Mouse (Mus musculus): ENCODE data around the gene Spint1. TPM values are rescaled to one million over a fixed set of nuclear protein-coding genes. Genes with fewer than 3 reads are reported as not detected.

The Spint1 gene
- polyA plus RNA-seq (2015; fragmentation: Nextera tagmentation; extraction: Ambion mirVana) = 21.7 and 23.6 TPM in 2 replicates

DNA sequence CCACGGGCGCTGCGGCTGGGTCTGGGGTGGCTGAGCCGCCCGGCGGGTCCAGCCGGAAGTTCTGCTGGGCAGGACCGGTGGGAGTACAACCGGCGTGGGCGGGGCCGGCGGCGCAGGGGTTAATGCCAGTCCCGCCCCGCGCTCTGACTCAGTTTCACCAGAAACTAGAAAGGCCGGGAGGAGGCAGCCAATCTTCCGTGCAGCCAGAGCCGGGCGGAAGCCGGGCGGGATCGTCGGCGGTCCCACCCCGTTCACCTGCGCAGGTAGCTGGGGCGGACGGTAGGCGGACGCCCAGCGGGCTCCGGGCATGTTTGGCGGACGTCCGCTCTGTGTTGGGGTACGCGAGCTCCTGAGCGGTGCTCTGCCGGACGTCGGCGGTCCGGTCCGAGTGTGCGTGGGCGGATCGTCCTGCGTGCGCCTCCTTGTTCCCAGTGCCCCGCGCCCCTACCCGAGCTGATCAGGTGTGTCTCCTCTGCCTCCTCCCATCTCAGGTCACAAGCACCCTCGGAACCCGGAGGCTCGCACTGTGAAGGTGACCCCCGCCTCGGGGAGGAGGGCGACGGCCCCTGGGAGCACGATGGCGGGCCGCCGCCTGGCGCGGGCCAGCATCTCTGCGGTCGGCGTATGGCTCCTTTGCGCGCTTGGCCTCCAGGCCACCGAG lies at the start of gene Spint1:
Gene Spint1, plus strand, starts transcription at position 153 of the 661 bp plus-strand sequence.
- DNase-seq (ENCODE audit: low spot score) = no peak

DNA sequence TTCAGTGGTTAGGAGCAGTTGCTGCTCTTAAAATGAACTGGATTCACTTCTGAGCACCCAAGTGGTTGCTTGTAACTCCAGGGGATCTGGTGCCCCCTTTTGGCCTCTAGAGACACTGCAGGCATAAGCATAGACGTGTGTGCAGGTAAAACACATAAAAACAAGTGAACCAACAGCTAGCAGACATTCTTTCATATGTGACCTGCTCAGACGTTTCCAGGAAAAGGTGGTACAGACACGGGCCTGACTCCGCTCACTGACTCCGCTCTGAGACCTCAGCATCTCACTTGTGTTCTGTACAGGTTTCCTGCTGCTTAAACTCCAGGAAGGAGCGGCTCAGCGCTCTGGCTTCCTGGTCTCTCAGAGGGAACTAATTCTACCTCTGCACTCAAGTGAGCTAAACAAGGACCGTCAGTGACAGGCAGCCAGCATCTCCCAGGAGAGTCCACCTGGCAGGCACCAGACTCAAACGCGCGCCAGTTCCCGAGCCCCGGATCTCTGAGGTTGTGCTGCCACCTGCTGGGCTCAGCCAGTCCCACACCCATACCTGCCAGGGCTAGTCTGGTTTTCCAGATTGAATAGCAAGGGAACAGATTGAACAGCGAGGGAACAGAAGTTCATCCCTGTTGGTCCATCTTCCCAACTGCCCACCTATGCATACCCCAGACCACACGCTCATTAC lies 48.0 kb upstream of the Spint1 start:
- peak; percentile 79 for DNase-seq (ENCODE audit: low spot score)

- DNase-seq (ENCODE audit: low spot score) = no peak
Observed at GRCm38 (mm10) chr2:119190969-119191368, 46.2 kb upstream of the Spint1 start.

GRCm38 (mm10) chr2:119194140-119194539 lies 43.0 kb upstream of the Spint1 start:
- no peak for DNase-seq (ENCODE audit: low spot score)

DNA sequence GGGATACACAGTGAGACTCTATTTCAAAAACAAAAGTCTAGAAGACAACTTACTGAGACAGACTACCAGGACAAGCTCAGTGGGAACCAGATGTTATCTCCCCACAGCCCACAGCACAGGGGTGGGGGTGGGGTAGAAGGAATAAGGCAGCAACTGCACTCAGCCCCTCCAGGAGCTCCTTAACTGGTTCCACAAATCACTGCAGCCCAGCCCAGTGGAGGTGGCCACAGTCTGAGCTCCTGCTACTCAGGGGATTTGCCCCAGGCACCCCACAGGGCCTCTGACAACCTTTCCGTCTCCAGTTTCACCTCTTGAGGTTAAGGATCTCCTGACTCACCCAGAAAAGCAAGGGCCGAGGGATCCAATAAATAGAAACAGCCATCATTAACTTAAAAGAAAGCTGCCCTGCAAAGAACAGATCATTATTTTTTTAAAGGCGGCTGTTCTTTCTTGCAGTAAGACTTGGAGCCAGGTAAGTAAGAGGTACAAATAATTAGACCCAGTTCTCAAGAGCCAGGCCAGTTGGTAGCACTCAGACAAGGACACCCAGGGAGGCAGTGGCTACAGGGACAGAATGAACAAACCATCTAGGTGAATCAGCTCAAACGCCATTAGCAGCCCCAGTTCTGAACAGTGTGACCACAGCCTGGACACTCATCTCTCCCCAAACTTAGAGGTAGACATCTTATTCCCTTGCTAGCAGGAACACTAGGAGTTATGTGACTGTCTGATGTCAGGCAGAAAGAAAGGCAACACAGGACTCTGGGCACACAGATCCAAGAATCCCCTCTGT lies 40.6 kb upstream of the Spint1 start:
- DNase-seq (ENCODE audit: low spot score) = peak; percentile 19

DNA sequence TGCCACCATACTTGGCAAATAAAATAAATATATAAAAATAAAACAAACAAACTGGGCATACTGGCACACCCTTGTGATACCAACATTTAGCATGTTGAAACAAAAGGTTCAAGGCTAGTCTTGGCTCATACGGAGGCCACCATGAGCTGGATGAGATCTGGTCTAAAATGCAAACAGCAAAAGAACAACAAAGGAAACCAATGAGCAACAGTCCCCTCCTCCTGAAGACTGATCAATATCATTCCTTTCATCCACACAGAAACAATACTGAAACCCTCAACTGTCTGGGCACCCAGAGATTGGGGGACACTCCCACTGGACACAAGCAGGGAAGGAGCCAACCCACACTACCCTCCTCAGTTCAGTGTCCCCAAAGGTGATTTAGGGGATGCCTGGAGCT lies 39.7 kb upstream of the Spint1 start:
- DNase-seq (ENCODE audit: low spot score) = no peak

DNA sequence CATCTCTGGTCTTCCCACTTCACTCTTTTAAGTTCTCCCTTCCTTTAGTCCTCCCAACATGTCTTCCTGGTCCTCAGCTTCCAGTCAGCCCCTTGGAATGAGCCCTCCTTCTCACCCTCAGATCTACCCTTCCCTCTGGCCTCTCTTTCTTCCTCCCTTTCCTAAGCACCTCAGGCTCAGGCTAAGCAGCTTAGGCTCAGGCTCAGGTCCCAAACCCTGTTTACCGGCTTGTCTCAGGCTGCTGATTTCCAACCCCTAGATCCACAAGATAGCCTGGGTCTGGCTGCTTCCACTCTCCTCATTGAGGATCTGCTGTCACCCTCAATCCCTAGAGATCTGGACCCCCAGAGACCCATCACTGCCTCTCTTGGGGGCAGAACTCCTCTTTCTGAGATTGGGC lies 39.1 kb upstream of the Spint1 start:
- DNase-seq (ENCODE audit: low spot score) = no peak

DNA sequence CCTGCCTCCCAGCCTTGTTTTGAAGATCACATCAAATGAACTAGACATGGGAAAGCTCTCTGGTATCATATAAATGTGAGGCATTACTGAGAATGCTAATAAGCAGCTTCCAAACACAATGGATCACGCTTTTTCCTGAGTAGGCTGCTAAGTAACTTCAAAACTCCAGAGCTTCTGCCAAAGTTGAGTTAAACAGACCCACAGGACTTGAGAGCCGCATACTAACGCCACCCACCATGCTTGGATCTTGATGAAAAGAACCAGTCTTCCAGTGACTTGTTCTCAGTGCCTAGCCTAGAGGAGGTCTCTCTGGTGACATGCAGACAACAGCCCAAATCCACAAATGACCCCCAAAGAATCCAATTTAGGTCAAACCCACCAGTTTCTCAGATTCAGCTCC lies 38.2 kb upstream of the Spint1 start:
- DNase-seq (ENCODE audit: low spot score) = no peak

DNA sequence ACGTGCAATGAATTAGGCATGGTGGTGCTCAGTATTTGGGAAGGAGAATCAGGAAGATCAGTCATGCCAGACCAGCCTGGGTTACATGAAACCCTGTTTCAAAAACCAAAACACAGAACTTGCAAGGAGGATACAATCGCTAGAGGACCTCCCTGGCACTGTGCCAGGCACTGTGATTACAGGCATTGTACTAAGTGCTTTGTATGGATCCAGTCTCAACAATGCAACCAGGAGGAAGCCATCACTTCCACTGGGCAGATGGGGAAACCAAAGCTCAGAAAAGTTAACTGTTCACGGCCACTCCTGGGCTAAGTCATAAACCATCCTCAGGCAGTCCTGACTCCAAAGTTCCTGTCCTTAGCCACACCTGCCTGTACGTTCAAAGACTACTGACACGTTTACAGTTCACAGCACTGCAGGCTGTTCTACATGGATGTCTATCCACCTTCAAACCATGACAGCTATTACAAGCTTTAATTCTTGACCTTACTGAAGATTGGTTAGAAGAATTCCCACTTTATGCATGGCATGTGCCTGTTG lies 34.2 kb upstream of the Spint1 start:
- no peak for DNase-seq (ENCODE audit: low spot score)

DNA sequence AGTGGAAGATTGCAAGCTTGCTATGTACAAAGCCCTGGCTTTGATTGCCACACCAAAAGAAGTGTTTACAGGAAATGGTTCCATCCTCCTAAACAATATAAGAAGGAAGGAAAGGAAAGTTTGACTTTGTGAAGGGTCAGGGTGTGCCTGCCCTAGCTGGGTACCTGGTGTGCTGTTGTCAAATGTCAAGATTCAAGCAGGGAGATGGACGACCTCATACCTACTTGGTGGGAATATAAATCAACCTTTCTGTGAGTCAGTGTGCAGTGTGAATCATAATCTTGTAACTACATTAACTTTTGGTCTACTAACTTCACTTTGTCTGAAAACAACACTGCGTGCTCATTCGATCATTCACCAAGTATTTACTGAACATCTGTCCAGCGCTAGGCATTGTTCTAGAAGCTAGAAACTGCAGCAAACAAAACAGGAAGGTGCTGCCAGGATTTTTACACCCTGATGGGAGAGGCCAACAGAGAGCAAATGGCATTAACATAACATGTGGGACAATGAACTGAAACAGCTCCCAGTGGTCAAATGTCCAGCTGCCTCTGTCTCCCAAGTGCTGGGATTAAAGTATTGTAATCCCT lies 33.2 kb upstream of the Spint1 start:
- DNase-seq (ENCODE audit: low spot score) = no peak

- DNase-seq (ENCODE audit: low spot score) = no peak
Observed at GRCm38 (mm10) chr2:119207961-119208343, 29.2 kb upstream of the Spint1 start.

- peak; percentile 95 for DNase-seq (ENCODE audit: low spot score)
Observed at GRCm38 (mm10) chr2:119208344-119209175, 28.6 kb upstream of the Spint1 start, which contains the start of the genes Zfyve19 and Dnajc17. Gene Zfyve19, plus strand, starts transcription at chr2:119208617. Gene Dnajc17, minus strand, starts transcription at chr2:119208795.

GRCm38 (mm10) chr2:119209176-119209507 lies 28.0 kb upstream of the Spint1 start:
- DNase-seq (ENCODE audit: low spot score) = peak; percentile 50

DNA sequence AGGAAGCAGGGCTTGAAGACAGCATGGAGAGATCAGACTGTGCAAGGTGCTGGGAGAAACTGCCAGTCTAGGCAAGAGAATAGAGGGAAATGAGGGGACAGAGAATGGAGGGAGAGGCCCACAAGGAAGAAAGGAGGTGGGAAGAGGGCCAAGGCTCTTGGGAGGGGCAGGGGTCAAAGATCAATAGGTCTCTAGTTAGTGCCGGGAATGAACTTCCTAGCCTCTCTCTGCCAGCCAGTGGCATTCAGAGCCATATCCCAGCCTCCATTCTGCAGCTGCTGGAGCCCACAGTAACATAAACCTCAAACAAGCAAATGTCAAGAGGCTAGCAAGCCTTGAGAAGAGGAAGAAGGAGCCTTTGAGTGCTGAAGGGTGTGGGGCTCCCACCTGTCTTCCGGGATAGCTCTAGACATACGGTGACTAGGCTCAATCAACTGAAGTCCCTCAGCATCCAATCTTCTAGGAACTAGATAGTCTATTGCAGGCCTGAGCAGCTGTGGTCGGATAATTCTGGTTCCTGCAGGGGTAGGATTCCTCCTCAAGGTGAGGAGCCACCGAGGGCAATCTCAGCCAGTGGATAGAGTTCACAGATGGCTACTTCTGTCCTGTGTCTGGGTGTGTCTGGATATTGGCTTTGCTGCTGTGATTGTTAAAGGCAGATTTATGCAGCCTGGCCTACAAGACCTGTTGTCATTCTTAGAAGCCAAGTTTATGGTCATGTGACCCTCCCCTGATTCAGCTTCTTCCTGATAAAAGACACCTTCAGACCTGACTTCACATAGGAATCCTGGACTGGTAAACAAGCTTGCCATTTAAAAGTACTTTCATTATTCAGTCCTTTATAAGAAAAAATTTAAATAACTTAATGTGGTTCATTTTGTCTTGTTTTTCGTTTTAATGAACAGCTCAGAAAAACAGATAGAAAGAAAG lies 7.1 kb upstream of the Spint1 start, which contains the start of gene Ppp1r14d:
Gene Ppp1r14d, minus strand, starts transcription at position 132 of the 930 bp plus-strand sequence.
- no peak for DNase-seq (ENCODE audit: low spot score)

DNA sequence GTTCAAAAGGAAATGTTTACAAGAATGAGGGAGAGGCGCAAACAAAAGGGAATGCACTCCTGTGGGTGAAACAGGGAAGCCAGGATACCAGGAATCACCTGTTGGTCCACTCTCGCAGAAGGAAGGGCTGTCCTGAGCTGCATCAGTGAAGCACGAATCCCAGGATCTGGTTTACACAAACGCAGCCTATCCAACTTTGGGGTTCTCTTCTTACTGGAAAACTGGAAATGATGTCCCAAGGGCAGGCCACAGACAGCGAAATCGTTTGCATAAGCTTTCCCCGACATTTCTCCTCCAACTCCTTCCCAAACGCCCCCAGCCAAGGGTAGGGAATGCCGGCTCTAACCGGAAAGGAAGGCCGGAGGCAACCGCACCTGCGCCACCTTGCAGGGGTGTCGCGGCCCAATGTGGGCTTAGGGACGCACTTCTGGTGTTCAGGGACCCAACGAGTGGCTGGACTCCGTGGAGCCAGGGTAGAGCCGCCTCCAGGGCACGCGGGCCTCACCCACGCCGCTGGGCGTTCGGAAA lies 416 bp upstream of the Spint1 start:
- no peak for DNase-seq (ENCODE audit: low spot score)

DNA sequence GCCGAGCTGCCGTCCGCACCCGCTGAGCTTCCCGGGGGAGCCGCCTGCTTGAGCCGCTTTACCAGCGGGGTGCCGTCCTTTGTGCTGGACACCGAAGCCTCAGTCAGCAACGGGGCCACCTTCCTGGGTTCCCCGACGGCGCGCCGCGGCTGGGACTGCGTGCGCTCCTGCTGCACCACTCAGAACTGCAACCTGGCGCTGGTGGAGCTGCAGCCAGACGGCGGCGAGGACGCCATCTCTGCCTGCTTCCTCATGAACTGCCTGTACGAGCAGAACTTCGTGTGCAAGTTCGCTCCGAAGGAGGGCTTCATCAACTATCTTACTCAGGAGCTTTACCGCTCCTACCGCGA lies 684 bp downstream of the Spint1 start:
- DNase-seq (ENCODE audit: low spot score) = no peak

DNA sequence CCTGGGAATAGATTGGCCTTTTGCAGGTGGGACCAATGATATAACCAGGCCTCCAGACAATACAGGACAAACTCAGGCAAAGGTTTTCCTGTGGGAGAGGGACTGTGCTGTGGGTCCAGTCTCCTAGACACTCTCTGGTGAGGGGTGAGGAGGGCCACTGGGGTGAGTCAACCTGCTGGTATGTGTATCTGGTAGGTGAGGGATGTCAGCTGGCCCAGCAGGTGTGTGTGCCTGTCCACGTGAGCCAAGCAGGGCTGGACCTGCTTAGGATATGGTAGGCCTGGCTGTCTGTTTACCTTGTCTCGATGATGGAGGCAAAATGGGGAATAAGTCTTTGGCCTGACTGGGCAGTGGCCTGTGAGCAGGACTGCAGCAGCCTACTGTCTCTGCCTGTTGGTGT lies 1.5 kb downstream of the Spint1 start:
- no peak for DNase-seq (ENCODE audit: low spot score)

DNA sequence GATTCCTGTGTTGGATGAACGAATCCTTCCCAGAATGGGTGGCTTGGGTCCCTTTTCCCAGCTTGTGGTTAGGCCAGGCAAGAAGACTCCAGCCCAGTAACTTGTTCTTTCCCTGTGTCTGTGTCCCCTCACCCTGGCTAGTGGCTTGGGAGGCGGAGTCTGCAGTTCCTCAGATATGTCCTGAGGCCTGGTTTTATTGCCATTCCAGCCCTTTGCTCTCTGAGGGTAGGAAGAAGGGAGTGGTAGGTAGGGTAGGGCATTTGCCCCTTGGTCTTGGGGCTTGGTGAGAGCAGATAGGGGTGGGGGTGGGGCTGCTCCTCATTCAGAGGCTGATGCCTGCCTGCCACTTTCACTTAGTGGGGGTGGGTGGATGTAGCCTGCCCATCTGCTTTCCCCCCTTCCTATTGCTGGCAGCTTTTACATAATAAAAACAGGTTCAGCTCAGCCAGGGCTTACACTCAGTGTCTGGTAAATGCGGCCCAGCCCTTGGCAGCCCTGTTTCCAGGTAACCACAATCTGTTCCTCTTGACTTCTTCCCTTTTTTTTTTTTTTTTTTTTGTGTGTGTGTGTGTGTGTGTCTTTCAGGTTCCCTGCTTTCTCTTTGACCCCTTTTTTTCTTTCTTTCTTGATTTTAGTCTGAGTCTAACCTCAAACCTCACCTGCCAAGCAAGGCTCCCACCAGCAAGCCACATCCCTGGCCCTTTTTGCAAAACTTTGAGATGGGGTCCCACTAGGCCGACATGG lies 3.1 kb downstream of the Spint1 start:
- no peak for DNase-seq (ENCODE audit: low spot score)

DNA sequence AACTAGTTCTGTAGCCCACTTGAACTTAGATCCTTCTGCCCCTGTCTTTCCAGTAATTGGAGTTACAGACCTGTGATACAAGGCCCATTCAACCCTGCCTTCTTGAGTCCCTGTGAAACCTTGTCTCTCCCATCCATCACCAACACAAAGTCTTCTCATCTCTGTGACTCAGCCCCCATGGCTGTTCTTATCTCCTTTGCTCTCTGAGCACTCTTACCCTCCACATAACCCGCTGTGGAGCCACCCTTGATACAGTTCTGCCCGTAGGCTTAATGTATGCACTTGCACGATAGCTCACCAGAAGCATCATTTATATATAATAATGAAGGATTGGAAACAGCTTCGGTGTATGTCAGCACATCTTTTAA lies 3.6 kb downstream of the Spint1 start:
- no peak for DNase-seq (ENCODE audit: low spot score)
